Comparison of ENCODE assay signal across 24 mouse cellular contexts in the genomic region with DNA sequence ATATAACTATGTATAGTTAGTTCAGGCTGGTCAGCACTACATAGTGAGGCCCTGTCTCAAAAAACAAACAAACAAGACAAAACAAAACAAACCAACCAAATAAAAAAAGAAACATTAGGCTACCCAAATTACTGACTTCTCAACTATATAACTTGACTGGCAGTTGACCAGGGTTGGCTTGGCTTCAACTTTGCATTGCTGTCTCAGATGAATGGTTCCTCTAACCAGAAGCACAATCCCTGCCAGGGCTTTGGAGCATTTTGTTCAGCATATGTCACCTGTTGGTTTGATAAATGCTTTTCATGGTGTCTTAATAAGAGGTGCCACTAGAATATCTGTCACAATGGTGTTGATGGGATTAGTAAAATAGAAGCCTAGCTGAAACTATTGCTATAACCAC.
DNase-seq lines count a peak whose midpoint lies in the region; ATAC-seq and TF ChIP-seq lines count a peak whose summit lies in the region.
"Had no signal": no experiment of that assay in that cellular context is flagged by ENCODE, and none has a peak within 500 bp of the region (broad histone marks: within the 10 kb centered on the region; RNA-seq: fewer than 3 reads in every experiment).

No protein-coding gene starts in this region.

- no peaks in the 10 kb centered on the region for H3K9me3 ChIP-seq in hindbrain, postnatal 0 days (ENCODE audit: low read length)
- no peaks in the 10 kb centered on the region for H3K9me3 ChIP-seq in hindbrain, embryonic 12.5 days (replicated peaks)
- 0 out of 2 replicates have a peak, but pooled peaks cover 3% of the 10 kb centered on the region for H3K9me3 ChIP-seq in midbrain, postnatal 0 days (ENCODE audit: low read length)
- H3K9me3 ChIP-seq in midbrain, embryonic 13.5 days: no peaks in the 10 kb centered on the region
- H3K9me3 ChIP-seq: G1E; heart, embryonic 13.5 days; hindbrain, embryonic 13.5 days; midbrain, embryonic 10.5 days had no signal

- DNase-seq in hindbrain, postnatal 0 days (ENCODE audit: low spot score): peak; percentile 33
- peak; percentile 22 for DNase-seq in midbrain, postnatal 0 days (ENCODE audit: low spot score)
- DNase-seq in cerebellum, adult 9-10 months: peak; percentile 79
- DNase-seq in retina, embryonic 14.5 days (ENCODE audit: low spot score): no peak
- no peak for DNase-seq in gastrocnemius, postnatal 10 days
- no peak for DNase-seq in natural killer cell, adult 2 months (ENCODE audit: low spot score in 2 of 2)
- DNase-seq: adrenal gland, postnatal 10 days; embryo, embryonic 11 days; gastrocnemius, postnatal 25 days; heart, adult 2 months; heart, postnatal 14 days; kidney, adult 18-20 months; thymus, adult 18-20 months; thymus, postnatal 36 days had no signal

- H3K9ac ChIP-seq in hindbrain, postnatal 0 days (replicated peaks; ENCODE audit: low read length): no peak overlapping the region
- no peak overlapping the region for H3K9ac ChIP-seq in hindbrain, embryonic 12.5 days
- no peak overlapping the region for H3K9ac ChIP-seq in midbrain, postnatal 0 days (replicated peaks; ENCODE audit: low read length, poor library complexity, severe bottlenecking)
- no peak overlapping the region for H3K9ac ChIP-seq in midbrain, embryonic 13.5 days (replicated peaks)
- H3K9ac ChIP-seq: heart, embryonic 13.5 days; hindbrain, embryonic 13.5 days had no signal

- H3K4me2 ChIP-seq in hindbrain, postnatal 0 days (ENCODE audit: low read depth, low read length): no peak overlapping the region
- no peak overlapping the region for H3K4me2 ChIP-seq in hindbrain, embryonic 12.5 days (replicated peaks)
- H3K4me2 ChIP-seq in midbrain, postnatal 0 days (ENCODE audit: low read depth, low read length, poor library complexity, severe bottlenecking): no peak overlapping the region
- H3K4me2 ChIP-seq in midbrain, embryonic 13.5 days (replicated peaks): no peak overlapping the region
- H3K4me2 ChIP-seq: heart, embryonic 13.5 days; hindbrain, embryonic 13.5 days had no signal

- H3K4me3 ChIP-seq in hindbrain, postnatal 0 days (ENCODE audit: low read length): no peak overlapping the region
- H3K4me3 ChIP-seq in hindbrain, embryonic 12.5 days: no peak overlapping the region
- H3K4me3 ChIP-seq in midbrain, postnatal 0 days (ENCODE audit: low read depth, low read length): no peak overlapping the region
- no peak overlapping the region for H3K4me3 ChIP-seq in midbrain, embryonic 13.5 days (replicated peaks)
- H3K4me3 ChIP-seq: heart, adult 2 months; heart, embryonic 13.5 days; hindbrain, embryonic 13.5 days; midbrain, embryonic 10.5 days had no signal

- no peaks in the 10 kb centered on the region for H3K27me3 ChIP-seq in hindbrain, postnatal 0 days (ENCODE audit: insufficient read depth, low read length)
- no peaks in the 10 kb centered on the region for H3K27me3 ChIP-seq in hindbrain, embryonic 12.5 days
- no peaks in the 10 kb centered on the region for H3K27me3 ChIP-seq in midbrain, postnatal 0 days (ENCODE audit: insufficient read depth, low read length)
- no peaks in the 10 kb centered on the region for H3K27me3 ChIP-seq in midbrain, embryonic 13.5 days
- H3K27me3 ChIP-seq: CH12.LX; heart, embryonic 13.5 days; hindbrain, embryonic 13.5 days; Patski had no signal

- no peak for TF ChIP-seq CTCF in hindbrain, postnatal 0 days (IDR thresholded peaks at IDR 0.05; ENCODE audit: low read depth)
- TF ChIP-seq CTCF in midbrain, postnatal 0 days (IDR thresholded peaks at IDR 0.05): no peak

- H3K36me3 ChIP-seq in hindbrain, postnatal 0 days (ENCODE audit: insufficient read depth, low read length): no peaks in the 10 kb centered on the region
- H3K36me3 ChIP-seq in hindbrain, embryonic 12.5 days: no peaks in the 10 kb centered on the region
- no peaks in the 10 kb centered on the region for H3K36me3 ChIP-seq in midbrain, postnatal 0 days (ENCODE audit: insufficient read depth, low read length)
- no peaks in the 10 kb centered on the region for H3K36me3 ChIP-seq in midbrain, embryonic 13.5 days
- H3K36me3 ChIP-seq: G1E; heart, embryonic 13.5 days; hindbrain, embryonic 13.5 days; midbrain, embryonic 10.5 days had no signal

- no peak overlapping the region for H3K27ac ChIP-seq in hindbrain, postnatal 0 days
- H3K27ac ChIP-seq in hindbrain, embryonic 12.5 days: no peak overlapping the region
- no peak overlapping the region for H3K27ac ChIP-seq in midbrain, postnatal 0 days (ENCODE audit: low read depth, low read length)
- H3K27ac ChIP-seq in midbrain, embryonic 13.5 days: no peak overlapping the region
- H3K27ac ChIP-seq: heart, adult 2 months; heart, embryonic 13.5 days; hindbrain, embryonic 13.5 days; midbrain, embryonic 10.5 days had no signal

- no peak for ATAC-seq in hindbrain, postnatal 0 days
- no peak for ATAC-seq in hindbrain, embryonic 12.5 days (ENCODE audit: low FRiP score)
- no peak for ATAC-seq in midbrain, postnatal 0 days (ENCODE audit: low FRiP score)
- no peak for ATAC-seq in midbrain, embryonic 13.5 days
- ATAC-seq: forebrain, embryonic 16.5 days; inflammation-experienced regulatory T-cells, adult 6 months; Patski had no signal

- no peaks in the 10 kb centered on the region for H3K4me1 ChIP-seq in hindbrain, postnatal 0 days (ENCODE audit: insufficient read depth, low read length)
- no peaks in the 10 kb centered on the region for H3K4me1 ChIP-seq in hindbrain, embryonic 12.5 days
- H3K4me1 ChIP-seq in midbrain, postnatal 0 days (ENCODE audit: insufficient read depth, low read length): no peaks in the 10 kb centered on the region
- H3K4me1 ChIP-seq in midbrain, embryonic 13.5 days (replicated peaks): no peaks in the 10 kb centered on the region
- H3K4me1 ChIP-seq: heart, embryonic 13.5 days; hindbrain, embryonic 13.5 days; midbrain, embryonic 10.5 days had no signal

Comparison
In these comparisons a context has a peak if more than half of its experiments do, and no peak if none do; other contexts are left out.
1. DNase-seq: peak in hindbrain, postnatal 0 days (single experiment), midbrain, postnatal 0 days (single experiment) and cerebellum, adult 9-10 months (single experiment); none in retina, embryonic 14.5 days (single experiment), gastrocnemius, postnatal 10 days (single experiment) and natural killer cell, adult 2 months (0 of 2).